Comparison of ENCODE assay signal across 16 mouse cellular contexts in the genomic region with DNA sequence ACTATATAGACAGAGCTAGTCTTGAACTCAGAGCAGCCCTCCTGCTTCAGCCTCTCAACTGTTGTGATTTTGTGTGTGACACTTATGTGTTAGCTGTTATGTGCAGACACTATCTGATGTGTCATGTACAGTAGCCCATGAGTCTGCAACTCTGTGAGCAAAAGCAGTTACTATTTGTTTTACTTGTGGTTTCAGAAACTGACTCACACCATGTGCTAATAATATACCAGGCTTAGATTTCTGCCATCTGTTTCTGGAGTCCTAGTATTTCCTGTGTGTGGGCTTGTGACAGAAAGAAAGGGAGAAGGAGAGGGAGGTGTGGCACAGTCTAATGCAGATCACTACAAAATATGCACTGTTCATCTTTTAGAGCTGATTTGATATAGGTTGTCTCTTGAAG. TPM values are rescaled to one million over a fixed set of nuclear protein-coding genes. Genes with fewer than 3 reads are reported as not detected.
DNase-seq lines count a peak whose midpoint lies in the region; ATAC-seq and TF ChIP-seq lines count a peak whose summit lies in the region.
"Had no signal": no experiment of that assay in that cellular context is flagged by ENCODE, and none has a peak within 500 bp of the region (broad histone marks: within the 10 kb centered on the region; RNA-seq: fewer than 3 reads in every experiment).

No protein-coding gene starts in this region.

- H3K9ac ChIP-seq in CH12.LX (ENCODE audit: insufficient read depth, low read depth): no peak overlapping the region
- H3K9ac ChIP-seq in intestine, embryonic 15.5 days: no peak overlapping the region
- H3K9ac ChIP-seq in hindbrain, embryonic 11.5 days (ENCODE audit: low read depth, low read length): no peak overlapping the region

- H3K27me3 ChIP-seq in CH12.LX (replicated peaks): no peaks in the 10 kb centered on the region
- no peaks in the 10 kb centered on the region for H3K27me3 ChIP-seq in intestine, embryonic 15.5 days (replicated peaks)
- H3K27me3 ChIP-seq in hindbrain, embryonic 11.5 days (ENCODE audit: control insufficient read depth, insufficient read depth, low read length): no peaks in the 10 kb centered on the region

- intact Hi-C loops in left cerebral cortex, postnatal 25 days (cut with DNase I): no loop called here

- TF ChIP-seq POLR2A in CH12.LX (IDR thresholded peaks at IDR 0.05; ENCODE audit: low read depth, low read length): no peak

- no peak for TF ChIP-seq RAD21 in CH12.LX (IDR thresholded peaks at IDR 0.05; ENCODE audit: low read depth, low read length)

- H3K27ac ChIP-seq in CH12.LX (ENCODE audit: insufficient read depth, low read depth): peak overlapping the region; percentile 85
- H3K27ac ChIP-seq in intestine, embryonic 15.5 days: no peak overlapping the region
- no peak overlapping the region for H3K27ac ChIP-seq in hindbrain, embryonic 11.5 days (ENCODE audit: low read depth, low read length)
- H3K27ac ChIP-seq: heart, adult 2 months; kidney, postnatal 0 days had no signal

- no peaks in the 10 kb centered on the region for H3K9me3 ChIP-seq in CH12.LX (replicated peaks; ENCODE audit: low read length)
- H3K9me3 ChIP-seq in intestine, embryonic 15.5 days: no peaks in the 10 kb centered on the region
- no peaks in the 10 kb centered on the region for H3K9me3 ChIP-seq in hindbrain, embryonic 11.5 days (ENCODE audit: control insufficient read depth, low read length)

- DNase-seq in layer of hippocampus, adult 18-20 months (ENCODE audit: low spot score in 2 of 2): peak; percentile 26 to 69
- no peak for DNase-seq in layer of hippocampus, postnatal 10 days (ENCODE audit: low spot score in 2 of 2)
- peak; percentile 53 for DNase-seq in CH12.LX (ENCODE audit: extremely low read depth)
- DNase-seq in left cerebral cortex, postnatal 25 days (ENCODE audit: low spot score in 2 of 2): peak; percentile 23 to 93
- DNase-seq in hindbrain, embryonic 11.5 days (ENCODE audit: low spot score): no peak
- DNase-seq: adrenal gland, postnatal 14 days; heart, adult 2 months; heart, postnatal 10 days; thymus, postnatal 25 days had no signal

- H3K4me1 ChIP-seq in CH12.LX (ENCODE audit: control insufficient read depth in 1 of 2, insufficient read depth in 2 of 2): peaks cover 6 to 17% of the 10 kb centered on the region in 2 experiments
- no peaks in the 10 kb centered on the region for H3K4me1 ChIP-seq in intestine, embryonic 15.5 days (replicated peaks)
- no peaks in the 10 kb centered on the region for H3K4me1 ChIP-seq in hindbrain, embryonic 11.5 days (replicated peaks; ENCODE audit: control insufficient read depth, insufficient read depth, low read length)

- H3K36me3 ChIP-seq in CH12.LX (replicated peaks in 1 of 2; ENCODE audit: control insufficient read depth in 1 of 2, insufficient read depth in 1 of 2, low read length in 1 of 2): peaks cover 76 to 96% of the 10 kb centered on the region in 2 experiments
- H3K36me3 ChIP-seq in intestine, embryonic 15.5 days: peaks cover 47% of the 10 kb centered on the region
- H3K36me3 ChIP-seq in hindbrain, embryonic 11.5 days (ENCODE audit: control insufficient read depth, insufficient read depth, low read length): peaks cover 5% of the 10 kb centered on the region

- H3K4me3 ChIP-seq in CH12.LX (replicated peaks in 1 of 3; ENCODE audit: low read depth in 2 of 3, low read length in 2 of 3, poor library complexity in 1 of 3): no peak overlapping the region
- no peak overlapping the region for H3K4me3 ChIP-seq in intestine, embryonic 15.5 days (replicated peaks)
- H3K4me3 ChIP-seq in hindbrain, embryonic 11.5 days (ENCODE audit: low read depth, low read length): no peak overlapping the region
- H3K4me3 ChIP-seq: erythroblast, embryonic 14.5 days; heart, adult 2 months had no signal

- H3K4me2 ChIP-seq in CH12.LX (ENCODE audit: insufficient read depth, low read depth, poor library complexity, severe bottlenecking): no peak overlapping the region
- H3K4me2 ChIP-seq in intestine, embryonic 15.5 days (replicated peaks): no peak overlapping the region
- no peak overlapping the region for H3K4me2 ChIP-seq in hindbrain, embryonic 11.5 days (replicated peaks; ENCODE audit: low read depth, low read length)
- H3K4me2 ChIP-seq: liver, embryonic 11.5 days had no signal

- no peak for TF ChIP-seq CTCF in CH12.LX (conservative IDR thresholded peaks at IDR 0.05 in 1 of 2, IDR thresholded peaks at IDR 0.05 in 1 of 2; ENCODE audit: low read depth in 2 of 2, low read length in 2 of 2)

- peak; percentile 71 for ATAC-seq in common myeloid progenitor, adult 5-6 weeks (replicated peaks; ENCODE audit: low read depth, poor library complexity, severe bottlenecking)
- no peak for ATAC-seq in CD4-positive, CD25-positive, alpha-beta regulatory T cell, adult 4 months
- ATAC-seq in intestine, embryonic 15.5 days: no peak
- ATAC-seq in hindbrain, embryonic 11.5 days (ENCODE audit: low FRiP score): no peak
- ATAC-seq: lung, postnatal 0 days had no signal

- in situ Hi-C loops in CH12.LX (cut with MboI; ENCODE audit: low pct_ligation_motif_present, low pct_unique_long_range_greater_than_20kb, low sequenced_read_pairs): no loop called here

- TF ChIP-seq EP300 in CH12.LX (IDR thresholded peaks at IDR 0.05; ENCODE audit: low read length): peak; percentile 44; the same call in 1 of the 2 replicates

- H3K79me2 ChIP-seq in CH12.LX (replicated peaks; ENCODE audit: control insufficient read depth, extremely low read depth, insufficient read depth, poor library complexity, severe bottlenecking): peaks cover 57% of the 10 kb centered on the region

- dilution Hi-C loops in CH12.LX (cut with MboI; ENCODE audit: extremely low pct_ligation_motif_present, extremely low pct_unique_long_range_greater_than_20kb, low sequenced_read_pairs): no loop called here

TF ChIP-seq in CH12.LX, 34 proteins besides CTCF, POLR2A, EP300 and RAD21 (continues in another document):
- no peak for TF ChIP-seq GABPA (IDR thresholded peaks at IDR 0.05; ENCODE audit: insufficient replicate concordance, low read depth, low read length)
- no peak for TF ChIP-seq NELFE (IDR thresholded peaks at IDR 0.05; ENCODE audit: low read depth, low read length)
- no peak for TF ChIP-seq TBP (conservative IDR thresholded peaks at IDR 0.05; ENCODE audit: low read depth, low read length)
- TF ChIP-seq ZKSCAN1 (IDR thresholded peaks at IDR 0.05; ENCODE audit: borderline replicate concordance, low read depth, low read length): no peak
- no peak for TF ChIP-seq ZC3H11A (IDR thresholded peaks at IDR 0.05; ENCODE audit: low read depth, low read length)
- no peak for TF ChIP-seq HCFC1 (IDR thresholded peaks at IDR 0.05; ENCODE audit: low read depth, low read length)
- peak; percentile 30; the same call in 1 of the 2 replicates for TF ChIP-seq BHLHE40 (IDR thresholded peaks at IDR 0.05; ENCODE audit: low read depth, low read length)
- no peak for TF ChIP-seq MAZ (IDR thresholded peaks at IDR 0.05; ENCODE audit: low read depth, low read length)
- no peak for TF ChIP-seq CHD2 (IDR thresholded peaks at IDR 0.05; ENCODE audit: low read length)
- no peak for TF ChIP-seq CHD1 (IDR thresholded peaks at IDR 0.05; ENCODE audit: low read depth, low read length)
- peak; percentile 33; the same call in 1 of the 2 replicates for TF ChIP-seq JUND (conservative IDR thresholded peaks at IDR 0.05; ENCODE audit: low read depth, low read length)
- TF ChIP-seq IRF4 (IDR thresholded peaks at IDR 0.05; ENCODE audit: low read depth, low read length): peak; percentile 66
- TF ChIP-seq MXI1 (IDR thresholded peaks at IDR 0.05; ENCODE audit: low read depth, low read length): peak; percentile 85
- TF ChIP-seq USF1 (IDR thresholded peaks at IDR 0.05; ENCODE audit: low read depth, low read length): no peak
- no peak for TF ChIP-seq ZNF384 (IDR thresholded peaks at IDR 0.05; ENCODE audit: low read depth, low read length)

RNA-seq across cellular contexts. Expression of a gene that starts 13.5 kb away (rescaled TPM):
- 10 to 100 TPM; 65.4 to 65.9 TPM for total RNA-seq in layer of hippocampus, adult 18-20 months (2021)
- 10 to 100 TPM; 90.9 to 96.5 TPM for total RNA-seq in layer of hippocampus, postnatal 10 days (2021)
- 210 and 223 TPM in 2 replicates for total RNA-seq in CH12.LX (2012; rRNA removed)
- 234 and 244 TPM in 2 replicates for total RNA-seq in CH12.LX (2014; rRNA removed)
- 207 and 208 TPM in 2 replicates for polyA plus RNA-seq in CH12.LX (2012; ENCODE audit: insufficient read length, low read depth)
- total RNA-seq in common myeloid progenitor, adult 5-6 weeks (2017): 236 and 247 TPM in 2 replicates
- total RNA-seq in left cerebral cortex, postnatal 25 days (2021): 10 to 100 TPM; 68.5 to 69.0 TPM
- 100 to 1,000 TPM; 108 to 114 TPM for polyA plus RNA-seq in CD4-positive, CD25-positive, alpha-beta regulatory T cell, adult 4 months (2017; shearing (Covaris generic))
- polyA plus RNA-seq in intestine, embryonic 15.5 days (2015; fragmentation: Nextera tagmentation; extraction: Ambion mirVana): 161 and 164 TPM in 2 replicates
- 146 and 172 TPM in 2 replicates for polyA plus RNA-seq in hindbrain, embryonic 11.5 days (2014; fragmentation: Nextera tagmentation; extraction: Ambion mirVana)

RNA-seq across cellular contexts. Expression of a gene that starts 44.4 kb away (rescaled TPM):
- total RNA-seq in layer of hippocampus, adult 18-20 months (2021): 10 to 100 TPM; 73.6 to 79.0 TPM
- 10 to 100 TPM; 65.9 to 70.0 TPM for total RNA-seq in layer of hippocampus, postnatal 10 days (2021)
- total RNA-seq in CH12.LX (2012; rRNA removed): 59.4 and 80.6 TPM in 2 replicates
- 71.9 and 81.8 TPM in 2 replicates for total RNA-seq in CH12.LX (2014; rRNA removed)
- polyA plus RNA-seq in CH12.LX (2012; ENCODE audit: insufficient read length, low read depth): 38.4 and 41.8 TPM in 2 replicates
- 20.1 and 22.2 TPM in 2 replicates for total RNA-seq in common myeloid progenitor, adult 5-6 weeks (2017)
- total RNA-seq in left cerebral cortex, postnatal 25 days (2021): 10 to 100 TPM; 70.3 to 76.6 TPM
- 10 to 100 TPM; 15.4 to 18.1 TPM for polyA plus RNA-seq in CD4-positive, CD25-positive, alpha-beta regulatory T cell, adult 4 months (2017; shearing (Covaris generic))
- polyA plus RNA-seq in intestine, embryonic 15.5 days (2015; fragmentation: Nextera tagmentation; extraction: Ambion mirVana): 210 and 233 TPM in 2 replicates
- 28.8 and 29.0 TPM in 2 replicates for polyA plus RNA-seq in hindbrain, embryonic 11.5 days (2014; fragmentation: Nextera tagmentation; extraction: Ambion mirVana)

RNA-seq across cellular contexts. Expression of a gene that starts 47.2 kb away (rescaled TPM):
- 10 to 100 TPM; 30.4 to 31.2 TPM for total RNA-seq in layer of hippocampus, adult 18-20 months (2021)
- 10 to 100 TPM; 30.2 to 35.5 TPM for total RNA-seq in layer of hippocampus, postnatal 10 days (2021)
- total RNA-seq in CH12.LX (2012; rRNA removed) (37.2 and 39.0 TPM in 2 replicates), CH12.LX (2014; rRNA removed) (47.2 and 53.6 TPM in 2 replicates)
- polyA plus RNA-seq in CH12.LX (2012; ENCODE audit: insufficient read length, low read depth): 39.4 and 41.9 TPM in 2 replicates
- 53.2 and 60.1 TPM in 2 replicates for total RNA-seq in common myeloid progenitor, adult 5-6 weeks (2017)
- 10 to 100 TPM; 29.8 to 31.4 TPM for total RNA-seq in left cerebral cortex, postnatal 25 days (2021)
- polyA plus RNA-seq in CD4-positive, CD25-positive, alpha-beta regulatory T cell, adult 4 months (2017; shearing (Covaris generic)): 10 to 100 TPM in 1 of 2 experiments, 1 to 10 TPM in 1; 5.3 to 11.6 TPM
- 61.9 and 66.9 TPM in 2 replicates for polyA plus RNA-seq in intestine, embryonic 15.5 days (2015; fragmentation: Nextera tagmentation; extraction: Ambion mirVana)
- 19.2 and 24.5 TPM in 2 replicates for polyA plus RNA-seq in hindbrain, embryonic 11.5 days (2014; fragmentation: Nextera tagmentation; extraction: Ambion mirVana)

Comparison
In these comparisons a context has a peak if more than half of its experiments do, and no peak if none do; other contexts are left out.
1. DNase-seq: peak in layer of hippocampus, adult 18-20 months (2 of 2), CH12.LX (single experiment) and left cerebral cortex, postnatal 25 days (2 of 2); none in layer of hippocampus, postnatal 10 days (0 of 2) and hindbrain, embryonic 11.5 days (single experiment).